Mouse (Mus musculus) embryonic fibroblast, embryonic 13.5 days (primary cell): ENCODE results near the gene Gng7.

Experiments
- CTCF ChIP-seq: IDR thresholded peaks from 2 replicates; pipeline ENCODE4 v1.5.1; 2011; ENCODE audit warnings: mild to moderate bottlenecking, control low read depth, low read length, moderate library complexity, borderline replicate concordance; ENCODE audit not compliant: insufficient read depth
- POLR2A ChIP-seq: IDR thresholded peaks from 2 replicates; pipeline ENCODE4 v1.6.1; 2011; ENCODE audit warnings: low read depth, mild to moderate bottlenecking, control low read depth, low read length, moderate library complexity

GRCm38 (mm10) chr10:80940988-80941347 lies 73.8 kb downstream of the Gng7 start:
- no peak for TF ChIP-seq CTCF
- TF ChIP-seq POLR2A = no peak
